Mouse (Mus musculus) left cerebral cortex, adult 9 months (tissue): ENCODE measurements around the gene Ino80b.

Source experiments
- DNase-seq, 2 experiments: peaks; one replicate each; pipeline ENCODE4 v3.0.0; 2022; ENCODE audit warnings: low spot score in 2 of 2

Gene Ino80b

GRCm38 (mm10) chr6:83141636-83142035 lies 16.4 kb upstream of the Ino80b start:
- no peak for DNase-seq

DNA sequence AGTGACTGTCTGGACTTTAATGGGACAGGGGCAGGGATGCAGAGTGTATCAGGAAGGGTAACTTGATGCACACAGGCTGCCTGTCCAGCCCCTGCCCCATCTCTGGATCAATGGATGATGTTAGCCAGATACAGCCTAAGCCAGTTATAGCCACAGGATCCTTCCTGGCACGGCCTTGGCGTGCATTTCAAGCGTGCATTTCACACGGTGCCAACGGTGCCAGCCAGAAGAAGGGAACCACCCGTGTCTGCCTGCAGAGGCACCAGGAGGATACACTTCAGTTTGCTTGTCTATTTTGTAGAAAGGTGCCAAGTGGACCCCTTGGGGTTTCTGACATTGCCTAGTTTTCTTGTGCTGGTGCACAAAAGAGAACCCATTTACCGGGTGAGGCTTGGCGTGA lies 14.8 kb upstream of the Ino80b start:
- no peak for DNase-seq

- no peak for DNase-seq
Observed at GRCm38 (mm10) chr6:83138056-83138455, 12.8 kb upstream of the Ino80b start.

GRCm38 (mm10) chr6:83137576-83137950 lies 12.3 kb upstream of the Ino80b start:
- DNase-seq: peak; percentile 69 to 79

GRCm38 (mm10) chr6:83136881-83137575 lies 11.8 kb upstream of the Ino80b start:
- no peak for DNase-seq

DNA sequence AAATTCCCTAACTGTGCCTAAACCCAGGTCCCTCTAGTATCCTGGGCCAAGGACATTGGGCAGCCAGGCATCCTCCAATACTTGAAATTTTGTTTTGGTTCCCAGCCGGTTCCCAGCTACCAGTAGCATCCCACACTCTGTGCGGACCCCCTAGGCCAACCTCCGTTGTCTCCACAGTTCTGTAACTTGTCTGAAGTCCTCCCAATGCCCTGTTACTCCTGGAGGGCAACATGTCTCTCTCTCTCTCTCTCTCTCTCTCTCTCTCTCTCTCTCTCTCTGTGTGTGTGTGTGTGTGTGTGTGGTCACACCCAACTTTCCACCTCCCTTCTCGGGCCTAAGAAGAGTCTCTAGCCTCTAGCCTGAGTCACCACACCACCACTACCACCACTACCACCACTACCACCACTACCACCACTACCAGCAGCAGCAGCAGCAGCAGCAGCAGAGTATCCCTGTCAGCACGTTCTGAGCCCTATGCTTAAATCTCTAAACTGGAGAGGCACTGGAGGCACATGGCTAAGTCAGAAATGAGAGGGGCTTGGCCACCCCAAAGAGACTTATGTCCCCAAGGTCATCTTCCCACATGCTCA lies 11.2 kb upstream of the Ino80b start:
- no peak for DNase-seq

GRCm38 (mm10) chr6:83135571-83136161 lies 10.4 kb upstream of the Ino80b start:
- no peak for DNase-seq

GRCm38 (mm10) chr6:83134951-83135513 lies 9.8 kb upstream of the Ino80b start, which contains the start of gene Rtkn:
Rtkn (plus strand) TSS chr6:83135463.
- no peak for DNase-seq

DNA sequence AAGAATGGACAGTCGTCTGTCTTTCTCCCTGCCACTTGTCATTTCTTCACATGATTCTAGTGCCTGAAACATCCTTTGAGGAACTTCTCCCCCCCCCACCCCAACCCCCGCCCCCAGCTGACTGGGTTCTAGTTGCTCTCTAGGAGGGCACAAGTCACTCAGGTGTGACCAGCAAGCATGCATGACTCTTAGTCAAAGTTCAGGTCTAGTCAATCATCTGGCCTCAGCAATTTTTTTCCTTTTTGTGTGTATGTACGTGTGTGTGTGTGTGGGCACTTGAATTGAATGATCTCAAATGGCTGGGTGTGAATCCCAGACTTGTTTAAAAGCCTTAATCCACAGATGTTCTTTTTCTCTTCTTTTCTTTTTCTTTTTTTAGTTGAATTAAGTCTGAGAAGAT lies 9.0 kb upstream of the Ino80b start:
- no peak for DNase-seq

DNA sequence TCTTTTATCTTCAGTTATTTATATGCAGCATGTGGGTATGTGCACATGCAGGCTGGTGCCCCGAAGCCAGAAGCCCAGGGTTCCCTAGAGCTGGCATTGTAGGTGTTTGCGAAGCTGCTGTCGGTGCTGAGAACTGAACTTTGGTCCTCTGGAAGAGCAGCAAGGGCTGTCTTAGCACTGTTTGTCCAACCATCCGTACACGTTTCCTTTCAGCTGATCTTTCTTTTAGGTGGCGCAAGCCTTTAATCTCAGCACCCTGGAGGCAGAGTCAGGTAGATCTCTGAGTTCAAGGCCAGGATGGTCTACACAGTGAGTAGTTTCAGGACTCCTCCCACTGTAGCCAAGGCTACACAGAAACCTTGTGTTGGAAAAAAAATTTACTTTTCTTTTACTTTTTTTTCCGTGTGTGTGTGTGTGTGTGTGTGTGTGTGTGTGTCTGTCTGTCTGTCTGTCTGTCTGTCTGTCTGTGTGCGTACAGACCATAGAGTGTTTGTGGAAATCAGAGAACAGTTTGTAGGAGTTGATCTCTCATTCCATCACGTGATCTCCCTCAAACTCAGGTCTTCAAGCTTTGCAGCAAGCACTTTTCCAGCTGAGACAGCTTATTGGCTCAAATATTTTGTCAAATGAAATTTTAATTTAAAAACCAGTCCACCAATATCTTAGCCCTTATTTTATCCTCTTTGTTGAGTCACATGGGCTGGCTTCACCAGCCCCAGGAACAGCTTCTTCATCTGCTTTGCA lies 7.1 kb upstream of the Ino80b start:
- DNase-seq: no peak

DNA sequence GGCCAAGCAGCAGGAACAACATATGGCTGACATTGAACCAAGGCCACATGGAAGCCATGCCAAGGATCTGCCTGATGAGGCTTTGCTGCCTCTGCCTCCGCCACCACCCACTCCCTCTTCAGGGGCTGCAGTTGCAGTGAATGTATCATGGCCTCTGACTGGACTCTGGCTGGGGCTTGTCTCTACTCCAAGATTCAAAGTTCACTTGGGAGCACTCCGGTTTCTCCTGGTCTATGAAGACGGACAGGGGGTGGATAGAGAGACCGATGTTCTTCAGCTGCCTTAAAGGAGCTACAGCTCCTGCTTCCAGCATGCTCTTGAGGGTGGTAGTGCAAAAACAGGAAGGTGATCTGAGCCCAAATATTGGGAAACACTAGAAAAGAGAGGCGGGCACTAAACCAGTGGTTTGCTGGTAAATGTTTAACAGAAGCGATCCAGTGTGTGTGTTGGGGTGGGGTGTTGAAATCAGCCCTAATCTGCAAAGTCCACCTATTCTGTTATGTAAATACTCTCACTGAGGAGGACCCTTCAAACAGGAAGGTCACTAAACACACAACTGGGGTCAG lies 6.3 kb upstream of the Ino80b start:
- no peak for DNase-seq

- no peak for DNase-seq
Observed at GRCm38 (mm10) chr6:83127419-83127818, 2.2 kb upstream of the Ino80b start.

- DNase-seq: peak; percentile 84 to 92
Observed at GRCm38 (mm10) chr6:83124851-83125312, 349 bp downstream of the Ino80b start.

GRCm38 (mm10) chr6:83122961-83123360 lies 2.3 kb downstream of the Ino80b start:
- no peak for DNase-seq

DNA sequence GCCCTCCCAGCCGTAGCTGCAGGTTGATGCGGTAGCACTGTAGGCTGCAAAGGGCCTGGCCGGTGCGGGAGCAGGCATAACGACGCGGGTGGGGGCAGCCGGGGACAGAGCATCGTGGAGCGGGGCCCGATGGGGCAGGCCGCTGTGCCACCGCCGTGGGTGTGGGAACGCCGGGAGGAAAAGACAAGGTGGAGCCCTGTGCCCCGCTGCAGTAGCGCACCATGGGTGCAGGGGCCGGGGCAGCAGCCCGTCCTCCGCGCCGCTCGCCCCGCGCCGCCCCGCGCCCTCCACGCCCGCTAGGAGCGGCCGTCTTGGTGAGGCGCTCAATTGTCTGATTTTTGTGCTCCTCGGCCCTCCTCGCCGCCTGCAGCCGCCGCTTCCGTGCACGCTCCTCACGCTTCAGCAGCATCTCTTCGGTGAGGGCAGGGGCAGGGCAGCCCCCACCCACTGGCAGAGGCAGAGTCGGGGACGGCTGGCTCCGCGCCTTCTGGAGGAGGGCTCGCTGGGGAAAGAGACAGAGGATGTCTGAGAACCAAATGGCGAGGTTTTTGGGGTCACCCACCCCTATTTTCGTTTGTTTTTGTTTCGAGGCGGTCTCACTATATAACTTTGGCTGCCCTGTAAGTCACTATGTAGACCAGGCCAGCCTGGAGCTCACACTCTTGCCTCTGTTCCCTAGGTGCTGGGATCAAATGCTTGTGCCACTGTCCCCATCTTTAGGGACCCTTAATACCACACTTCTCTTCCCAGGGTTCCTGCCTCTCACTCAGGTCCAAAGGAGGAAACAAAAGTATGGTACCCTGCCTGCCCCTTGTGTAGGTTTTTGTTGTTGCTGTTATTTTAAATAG lies 3.1 kb downstream of the Ino80b start:
- no peak for DNase-seq

DNA sequence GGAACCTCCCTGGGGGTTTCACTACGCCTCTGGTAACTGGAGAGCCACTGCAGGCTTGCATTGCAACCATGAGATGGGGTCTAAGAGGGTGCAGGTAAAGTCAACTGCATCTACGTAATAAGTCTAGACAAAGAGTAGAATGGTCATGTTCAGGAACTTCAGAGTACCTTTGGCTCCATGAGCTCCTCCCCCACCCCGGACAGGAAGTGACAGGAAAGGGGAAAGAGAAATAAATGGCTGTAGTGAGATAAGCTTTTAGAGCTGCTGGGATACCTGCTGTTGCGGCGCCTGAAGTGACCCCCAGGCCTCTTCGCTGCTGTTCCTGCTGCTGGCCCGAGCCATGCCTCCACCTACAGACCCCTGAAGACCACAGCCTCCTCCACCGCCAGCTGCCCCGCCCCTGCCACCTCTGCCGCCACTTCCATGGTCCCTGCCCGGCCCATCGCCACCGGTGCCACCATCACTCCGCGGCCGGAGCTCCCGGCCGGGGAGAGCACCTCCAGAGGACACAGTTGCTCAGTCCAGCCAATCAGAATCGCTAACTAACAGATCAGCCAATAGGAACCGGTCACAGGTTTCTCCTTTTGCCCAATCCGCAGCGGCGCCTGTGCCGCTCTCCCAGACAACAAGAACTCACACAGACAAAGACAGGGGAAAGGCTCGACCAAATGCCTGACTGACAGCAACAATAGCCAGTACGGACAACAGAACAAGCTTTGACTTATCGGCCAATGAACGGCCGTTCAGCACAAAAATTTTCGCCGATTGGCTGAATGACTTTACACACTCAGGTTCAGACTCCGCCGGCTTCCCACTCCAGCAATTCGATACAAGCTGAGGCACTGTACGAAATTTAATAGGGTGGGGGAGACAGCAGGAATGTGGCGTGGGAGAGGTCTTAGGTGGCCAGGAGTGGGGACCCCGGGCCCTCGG lies 4.0 kb downstream of the Ino80b start, which contains the start of gene Wbp1:
Wbp1 (minus strand) TSS at position 630 of the 933 bp plus-strand sequence.
- DNase-seq: peak; percentile 98 to 99

DNA sequence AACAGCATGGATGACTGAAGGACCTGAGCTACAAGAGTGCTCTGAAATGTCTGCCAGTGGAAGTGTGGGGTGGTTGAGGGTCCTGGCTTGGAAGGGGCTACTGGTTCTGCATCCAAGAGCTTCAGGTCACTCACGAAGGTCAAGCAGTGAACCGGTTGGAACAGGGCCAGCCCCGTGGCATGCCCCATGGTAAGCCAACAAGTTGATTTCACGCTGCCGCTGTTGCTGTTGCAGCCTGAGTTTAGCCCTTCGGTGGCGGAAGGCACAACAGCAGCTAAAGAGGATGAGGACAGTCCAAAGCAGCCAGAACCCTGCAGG lies 5.5 kb downstream of the Ino80b start:
- DNase-seq: no peak

- DNase-seq: no peak
Observed at GRCm38 (mm10) chr6:83118825-83119733, 6.2 kb downstream of the Ino80b start.

GRCm38 (mm10) chr6:83118369-83118768 lies 6.9 kb downstream of the Ino80b start:
- no peak for DNase-seq
